Mouse (Mus musculus) neutrophil, adult 83 days (primary cell): ENCODE data around the gene Slc17a7. TPM values are rescaled to one million over a fixed set of nuclear protein-coding genes. Genes with fewer than 3 reads are reported as not detected.

Source experiments
- total RNA-seq, 2 experiments: library from RNA; stranded (reverse); gene quantifications; one replicate each; pipeline ENCODE4 v1.2.4; 2023

Gene Slc17a7
- total RNA-seq, result not detected

DNA sequence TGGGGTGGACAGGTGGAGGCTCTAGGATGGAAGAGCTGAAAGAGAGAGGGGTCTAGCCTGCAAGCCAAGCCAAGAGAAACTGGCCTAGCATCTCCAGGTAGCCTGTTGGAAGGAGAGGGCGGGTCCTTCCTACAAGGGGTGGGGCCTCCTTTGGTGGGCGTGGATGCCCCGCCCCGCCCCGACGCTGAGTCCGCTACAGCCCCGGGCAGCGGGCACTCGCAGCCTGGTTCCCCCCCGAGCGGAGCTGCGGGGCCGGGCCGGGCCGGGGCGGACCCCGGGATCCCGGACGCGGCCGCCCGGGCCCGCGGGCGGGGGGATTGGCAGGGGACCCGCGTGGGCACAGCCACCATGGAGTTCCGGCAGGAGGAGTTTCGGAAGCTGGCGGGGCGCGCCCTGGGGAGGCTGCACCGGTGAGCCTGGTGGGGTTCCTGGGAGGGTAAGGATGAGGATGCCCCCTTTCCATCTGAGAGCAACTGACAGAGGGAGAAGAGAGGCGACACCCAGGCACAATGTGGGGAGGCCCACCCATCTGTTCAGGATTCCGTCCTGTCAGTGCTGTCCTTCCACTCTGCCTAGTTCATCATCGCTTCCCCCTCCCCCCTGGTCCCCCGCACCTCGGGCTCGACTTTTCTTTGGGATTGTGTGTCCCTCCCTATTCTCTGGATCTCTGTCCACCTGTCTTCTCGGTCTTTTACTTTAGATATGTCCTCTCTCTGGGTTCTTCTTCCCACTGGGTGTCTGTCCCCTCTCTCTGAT is at the start of gene Slc17a7:
Gene Slc17a7, plus strand, starts transcription at position 215 of the 756 bp plus-strand sequence.

DNA sequence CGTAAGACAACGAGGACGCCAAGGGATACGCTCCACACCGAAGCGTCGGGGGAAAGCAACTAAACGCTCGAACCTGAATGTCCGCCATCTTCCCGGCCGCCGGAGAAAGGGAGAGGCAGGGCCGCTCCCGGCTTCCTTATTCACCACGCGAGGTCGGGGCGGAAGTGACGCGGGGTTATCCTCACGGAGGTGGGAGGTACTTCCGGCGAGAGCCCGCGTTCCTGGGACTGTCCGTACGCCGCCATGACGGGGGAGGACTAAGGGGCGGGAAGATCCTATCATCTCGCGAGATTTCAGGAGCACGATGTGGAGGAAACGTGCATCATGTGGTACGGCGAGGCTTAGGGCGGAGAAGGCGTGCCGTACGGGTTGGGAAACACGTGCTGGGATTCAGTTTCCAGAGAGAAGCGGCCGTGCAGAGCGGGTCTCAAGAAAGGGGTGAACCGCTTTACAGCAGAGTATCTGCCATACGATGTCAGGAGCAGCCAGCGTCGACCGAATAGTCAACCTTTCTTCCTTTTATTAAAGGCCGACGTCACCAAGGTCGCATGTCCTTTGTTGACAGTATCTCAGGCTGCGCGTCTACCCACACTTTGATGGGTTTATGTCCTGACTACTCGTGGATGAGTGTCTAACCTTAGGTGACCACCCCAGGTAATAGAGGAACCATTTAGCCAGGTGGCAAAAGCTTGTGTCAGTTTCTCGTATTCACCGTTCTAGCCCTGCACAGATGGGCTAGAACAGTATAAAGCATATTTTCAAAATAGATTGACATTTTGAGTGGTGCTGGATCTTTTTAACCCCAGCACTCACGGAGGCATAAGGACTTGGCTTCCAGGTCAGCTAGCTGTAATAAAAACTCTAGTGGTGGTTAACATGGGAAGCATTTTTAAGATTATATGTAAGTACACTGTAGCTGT is 39.3 kb upstream of the Slc17a7 start, which contains the start of gene Rps11:
Gene Rps11, minus strand, starts transcription at position 216 of the 920 bp plus-strand sequence.

DNA sequence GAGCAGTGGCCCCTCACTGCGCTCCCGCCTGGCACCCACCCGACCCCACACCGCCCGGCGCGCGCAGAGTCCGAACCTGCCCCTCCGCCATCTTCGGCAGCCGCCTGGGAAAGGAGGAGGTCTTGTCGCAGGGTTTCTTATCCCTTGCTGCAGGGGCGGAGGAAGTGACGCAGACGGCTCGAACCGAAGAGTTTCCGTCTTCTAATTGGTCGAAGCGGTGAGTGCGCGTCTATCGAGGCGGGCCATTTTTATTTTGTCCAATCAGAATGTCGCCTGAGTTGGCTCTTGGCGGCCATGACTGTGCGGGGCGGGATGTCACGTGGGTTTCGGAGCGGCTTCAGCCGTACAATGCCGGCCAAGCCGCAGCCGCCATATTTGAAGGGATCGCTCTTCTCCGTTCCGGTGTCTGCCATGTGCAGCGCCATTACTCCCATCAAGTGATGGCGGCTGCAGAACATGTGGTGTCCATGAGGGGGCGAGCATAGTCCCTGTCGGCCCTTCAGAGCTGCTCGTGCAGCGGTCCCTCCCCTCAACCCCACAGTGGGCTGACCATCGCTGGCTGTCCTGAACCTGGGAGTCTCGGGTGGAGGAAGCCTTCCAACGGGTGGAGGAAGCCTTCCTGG is 35.0 kb upstream of the Slc17a7 start, which contains the start of gene Rpl13a:
Gene Rpl13a, minus strand, starts transcription at position 138 of the 623 bp plus-strand sequence.

DNA sequence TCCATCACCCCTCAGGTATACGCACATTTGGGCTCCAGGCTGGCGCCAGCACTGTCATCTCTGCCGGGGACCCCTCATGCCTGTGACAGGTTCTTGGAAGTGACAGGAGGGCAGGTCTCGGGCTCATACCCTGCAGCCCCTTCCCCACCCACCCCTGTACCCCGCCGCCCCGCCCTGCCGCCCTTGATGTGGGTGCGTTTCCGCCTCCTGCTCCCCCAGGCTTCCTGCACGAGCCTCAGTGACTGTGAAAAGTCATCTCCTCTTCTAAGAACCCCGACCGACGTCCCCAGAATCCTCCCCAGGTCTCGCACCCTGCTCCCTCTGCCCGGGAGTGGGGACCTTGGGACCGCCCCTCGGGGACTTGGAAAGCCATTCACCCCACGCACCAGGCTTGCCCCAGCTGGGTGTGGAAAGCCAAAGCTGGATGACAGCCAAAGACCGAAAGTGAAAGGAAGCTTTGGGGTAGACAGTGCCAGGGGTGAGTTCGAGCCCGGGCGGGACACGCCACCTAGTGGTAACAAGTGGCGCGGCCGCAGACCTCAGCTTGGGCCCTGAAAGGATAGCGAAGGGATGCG is 27.7 kb upstream of the Slc17a7 start, which contains the start of the genes Gm45713 and Flt3l:
Gene Gm45713, minus strand, starts transcription at position 239 of the 575 bp plus-strand sequence.
Gene Flt3l, minus strand, starts transcription at position 440 of the 575 bp plus-strand sequence.

DNA sequence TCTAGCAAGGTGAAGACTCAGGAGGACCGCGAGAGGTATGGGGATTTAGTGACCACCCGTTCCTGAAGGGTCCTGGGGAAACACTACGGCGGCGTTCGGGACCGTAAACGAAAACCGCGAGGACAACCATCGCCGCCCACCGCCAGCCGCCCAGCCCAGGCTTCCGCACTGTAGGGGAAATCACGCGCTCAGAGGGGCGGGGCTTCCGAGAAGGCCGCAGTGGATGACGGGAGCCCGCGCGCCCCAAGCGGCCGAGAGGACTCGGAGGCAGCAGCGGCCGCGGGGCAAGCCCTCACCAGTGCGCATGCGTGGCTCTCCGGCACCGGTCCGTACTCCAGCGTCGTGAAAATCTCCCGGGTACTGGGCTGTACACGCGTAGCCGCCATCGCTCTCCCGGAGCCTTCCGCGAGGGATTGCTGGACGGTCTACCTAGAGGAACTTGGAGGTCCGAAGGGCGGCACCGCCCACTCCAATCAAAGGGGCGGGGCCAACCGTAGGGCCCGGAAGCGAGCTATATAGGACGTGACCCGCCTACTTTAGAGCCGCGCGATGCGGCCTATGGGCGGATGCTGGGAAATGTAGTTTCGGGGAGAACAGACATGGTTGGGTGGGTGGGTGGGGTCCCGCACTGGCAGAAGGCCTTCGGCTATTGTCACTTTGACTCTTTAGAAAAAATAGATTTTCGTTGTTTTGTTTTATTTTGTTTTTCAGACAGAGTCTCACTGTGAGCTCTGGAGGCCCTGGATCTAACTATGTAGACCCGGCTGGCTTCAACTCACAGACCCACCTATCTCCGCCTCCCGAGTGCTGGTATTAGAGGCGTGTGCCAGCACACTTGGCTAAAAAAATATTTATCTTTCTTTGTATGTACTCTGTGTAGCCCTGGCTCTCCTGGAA is 9.4 kb upstream of the Slc17a7 start, which contains the start of the genes Pih1d1 and Aldh16a1:
Gene Pih1d1, plus strand, starts transcription at position 208 of the 897 bp plus-strand sequence.
Gene Aldh16a1, minus strand, starts transcription at position 489 of the 897 bp plus-strand sequence.

DNA sequence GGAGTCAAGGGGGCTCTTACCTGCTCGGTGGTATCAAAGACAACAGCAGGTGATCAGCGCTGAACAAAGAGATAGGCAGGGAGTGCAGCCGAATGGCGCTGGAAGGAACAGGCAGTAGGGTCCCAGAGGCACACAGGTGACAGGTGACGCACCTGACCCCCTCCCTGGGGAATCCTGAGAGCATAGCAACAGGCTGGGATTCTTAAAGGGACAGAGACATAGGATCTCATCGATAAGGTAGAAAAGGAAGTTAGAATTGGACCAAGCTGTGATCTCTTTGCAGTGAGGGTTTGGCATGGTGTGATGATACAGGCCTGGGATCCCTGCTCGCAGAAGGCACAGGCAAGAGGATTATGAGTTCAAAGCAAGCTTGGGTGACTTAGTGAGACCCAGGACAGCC is 15.7 kb downstream of the Slc17a7 start, which contains the start of gene Gfy:
Gene Gfy, minus strand, starts transcription at position 101 of the 400 bp plus-strand sequence.

DNA sequence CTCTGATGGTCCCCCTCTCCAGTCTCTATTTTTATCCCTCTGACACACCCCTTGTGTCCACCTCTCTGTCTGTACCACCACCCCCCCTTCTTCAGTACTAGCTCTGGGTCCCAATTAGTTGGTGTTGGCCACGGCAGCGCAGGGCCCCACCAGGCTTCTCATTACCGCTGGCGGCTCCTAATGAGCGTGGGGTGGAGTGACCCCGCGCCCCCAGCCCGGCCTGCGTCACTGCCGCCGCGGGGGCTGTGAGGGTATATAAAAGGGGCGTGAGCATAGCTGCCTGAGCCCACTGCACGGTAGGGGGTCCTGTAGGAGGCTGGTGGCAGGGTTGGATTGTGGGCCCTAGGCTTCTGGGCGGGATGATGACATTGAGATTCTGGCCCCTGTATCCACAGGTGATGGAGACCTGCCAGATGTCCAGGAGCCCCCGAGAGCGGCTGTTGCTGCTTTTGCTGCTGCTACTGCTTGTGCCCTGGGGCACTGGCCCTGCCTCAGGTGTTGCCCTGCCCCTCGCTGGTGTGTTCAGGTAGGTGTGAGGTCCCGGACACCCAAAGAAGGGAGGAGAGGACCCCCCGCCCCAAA is 17.2 kb downstream of the Slc17a7 start, which contains the start of gene Pth2:
Gene Pth2, plus strand, starts transcription at position 100 of the 582 bp plus-strand sequence.

DNA sequence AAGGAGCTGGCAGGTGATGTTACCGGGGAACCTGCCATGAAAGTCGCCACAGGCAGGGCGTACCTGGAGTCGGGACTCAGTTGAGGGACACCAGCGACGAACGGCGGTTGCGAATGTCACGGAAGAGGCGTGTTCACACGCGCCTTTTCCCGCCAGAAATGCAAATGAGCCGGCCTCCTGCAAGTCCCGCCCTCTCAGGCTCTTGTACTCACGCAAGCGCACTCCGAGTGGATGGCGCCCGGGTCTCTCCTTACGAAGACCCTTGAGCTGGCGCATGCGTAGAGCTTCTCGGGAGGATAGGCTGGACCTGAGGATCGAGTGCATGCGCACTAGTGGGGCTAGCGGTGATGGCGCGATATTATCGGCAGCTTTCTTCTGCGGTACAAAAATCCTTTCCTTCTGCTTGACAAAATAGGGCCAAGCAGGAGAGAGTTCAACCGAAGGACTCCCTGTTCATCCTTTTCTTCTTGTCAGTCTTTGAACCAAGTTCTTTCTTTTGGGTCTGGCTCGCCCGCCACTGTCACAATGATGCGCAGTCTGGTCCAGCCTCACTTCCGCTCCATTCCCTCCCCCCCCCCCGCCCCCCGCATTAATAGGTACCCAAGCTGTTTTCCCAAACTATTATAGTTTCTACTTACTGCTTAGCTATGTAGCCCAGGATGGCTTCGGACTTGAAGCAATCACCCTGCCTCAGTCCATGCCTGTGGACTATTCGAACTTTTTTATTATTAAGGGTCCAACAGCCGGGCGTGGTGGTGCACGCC is 40.8 kb downstream of the Slc17a7 start, which contains the start of gene Ccdc155:
Gene Ccdc155, minus strand, starts transcription at position 513 of the 764 bp plus-strand sequence.

DNA sequence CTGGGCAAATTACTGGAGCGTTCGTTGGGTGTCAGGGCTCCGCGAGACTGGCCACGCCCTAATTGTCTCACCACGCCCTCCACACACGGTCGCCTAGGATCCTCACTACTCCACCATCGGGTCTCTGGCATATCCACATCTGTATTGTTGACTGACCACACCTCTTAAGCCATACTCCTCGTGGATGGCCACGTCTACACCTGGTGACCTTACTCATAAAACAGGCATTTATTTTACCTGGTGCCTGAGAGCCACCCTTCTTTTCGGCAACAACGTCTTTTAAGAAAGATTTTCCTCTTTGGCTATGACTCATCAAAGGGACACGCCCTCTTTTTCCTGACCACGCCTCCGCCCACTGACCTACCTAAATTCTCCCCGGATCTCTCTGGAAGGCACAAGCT is 48.1 kb downstream of the Slc17a7 start, which contains the start of gene Dkkl1:
Gene Dkkl1, minus strand, starts transcription at position 297 of the 401 bp plus-strand sequence.

DNA sequence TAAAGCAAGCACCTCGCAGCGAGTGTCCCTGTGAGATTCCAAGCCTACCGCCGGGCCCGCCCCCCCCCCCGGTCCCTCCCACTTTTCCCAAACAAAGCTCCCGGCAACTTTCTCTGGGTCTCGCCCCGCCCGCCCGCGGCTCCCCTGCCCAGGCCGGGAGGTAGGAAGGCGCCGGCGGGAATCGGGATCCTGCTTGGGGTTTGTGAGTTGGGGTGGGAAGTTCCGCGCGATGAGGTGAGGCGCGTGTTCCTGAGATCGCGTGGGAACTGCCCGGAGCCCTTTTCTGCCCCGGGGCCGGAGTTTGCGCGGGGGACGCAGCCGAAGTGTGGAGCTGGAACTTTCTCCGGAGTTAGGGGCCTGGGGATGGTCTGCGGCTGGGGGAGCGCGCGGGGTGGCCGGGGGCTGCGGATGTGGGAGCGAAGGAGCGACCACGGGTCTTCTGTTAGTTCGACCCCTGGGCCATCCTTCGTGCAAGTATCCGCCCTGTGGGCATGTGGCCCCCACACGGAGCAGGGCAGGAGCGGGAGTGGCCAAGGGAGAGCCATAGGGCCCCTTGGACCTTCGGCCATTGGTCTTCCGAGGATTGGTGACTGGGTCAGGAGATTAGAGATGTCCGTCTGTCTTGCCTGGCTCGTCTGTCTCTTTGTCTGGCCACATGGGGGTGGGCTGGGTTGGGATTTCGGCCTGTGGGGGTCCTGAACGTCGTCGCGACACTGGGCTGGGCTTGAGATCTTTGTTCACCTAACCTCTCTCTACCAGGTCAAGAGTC is 52.1 kb downstream of the Slc17a7 start, which contains the start of gene Tead2:
Gene Tead2, plus strand, starts transcription at position 81 of the 769 bp plus-strand sequence.

Other genes starting within 250 kb of the Slc17a7 start
- gene Ap2a1, start 234.5 kb upstream of the Slc17a7 start, total RNA-seq, result 10 to 100 TPM; 70.1 to 74.6 TPM
- not detected for gene Tsks, start 220.7 kb upstream of the Slc17a7 start, total RNA-seq
- under 1 TPM; 0.53 to 0.85 TPM for gene Cpt1c, start 189.1 kb upstream of the Slc17a7 start, total RNA-seq
- 10 to 100 TPM; 74.9 to 80.6 TPM for gene Prmt1, start 177.4 kb upstream of the Slc17a7 start, total RNA-seq
- gene Irf3, start 166.3 kb upstream of the Slc17a7 start, total RNA-seq, result 10 to 100 TPM; 63.0 to 71.9 TPM
- gene Bcl2l12, start 165.2 kb upstream of the Slc17a7 start, total RNA-seq, result 10 to 100 TPM in 1 of 2 experiments, 1 to 10 TPM in 1; 8.8 to 18.8 TPM
- 10 to 100 TPM; 61.1 to 62.1 TPM for gene Scaf1, start 147.6 kb upstream of the Slc17a7 start, total RNA-seq
- 10 to 100 TPM; 14.9 to 17.0 TPM for gene Rras, start 146.0 kb upstream of the Slc17a7 start, total RNA-seq
- 10 to 100 TPM; 22.3 to 25.8 TPM for gene Prr12, start 111.1 kb upstream of the Slc17a7 start, total RNA-seq
- gene Nosip, start 101.5 kb upstream of the Slc17a7 start, total RNA-seq, result 10 to 100 TPM; 29.1 to 38.1 TPM
- gene Prrg2, start 101.3 kb upstream of the Slc17a7 start, total RNA-seq, result 10 to 100 TPM; 17.4 to 19.6 TPM
- 1 to 10 TPM; 3.0 to 3.1 TPM for gene Rcn3, start 71.7 kb upstream of the Slc17a7 start, total RNA-seq
- 10 to 100 TPM; 19.0 to 24.9 TPM for gene Fcgrt, start 60.1 kb upstream of the Slc17a7 start, total RNA-seq
- 1,000 to 10,000 TPM; 1,010 to 1,023 TPM for gene Rps11, start 39.5 kb upstream of the Slc17a7 start, total RNA-seq
- gene Rpl13a, start 35.2 kb upstream of the Slc17a7 start, total RNA-seq, result 1,000 to 10,000 TPM; 1,046 to 1,214 TPM
- not detected for gene Gm45713, start 27.7 kb upstream of the Slc17a7 start, total RNA-seq
- 10 to 100 TPM; 22.2 to 29.2 TPM for gene Flt3l, start 27.5 kb upstream of the Slc17a7 start, total RNA-seq
- 10 to 100 TPM; 46.2 to 47.4 TPM for gene Pih1d1, start 9.6 kb upstream of the Slc17a7 start, total RNA-seq
- gene Aldh16a1, start 9.4 kb upstream of the Slc17a7 start, total RNA-seq, result 10 to 100 TPM; 82.4 to 96.0 TPM
- not detected for gene Gfy, start 15.6 kb downstream of the Slc17a7 start, total RNA-seq
- not detected for gene Pth2, start 17.0 kb downstream of the Slc17a7 start, total RNA-seq
- gene Ccdc155, start 40.9 kb downstream of the Slc17a7 start, total RNA-seq, result not detected
- 1 to 10 TPM; 1.0 to 1.3 TPM for gene Dkkl1, start 48.2 kb downstream of the Slc17a7 start, total RNA-seq
- gene Tead2, start 51.8 kb downstream of the Slc17a7 start, total RNA-seq, result not detected
- 100 to 1,000 TPM; 297 to 345 TPM for gene Cd37, start 75.2 kb downstream of the Slc17a7 start, total RNA-seq
- gene Slc6a16, start 77.1 kb downstream of the Slc17a7 start, total RNA-seq, result under 1 TPM; 0.57 to 0.59 TPM
- gene Slc6a21, start 113.6 kb downstream of the Slc17a7 start, total RNA-seq, result under 1 TPM in 1 of 2 experiments, not detected in 1; 0.24 TPM
- gene Trpm4, start 169.8 kb downstream of the Slc17a7 start, total RNA-seq, result 1 to 10 TPM; 2.3 to 4.8 TPM
- under 1 TPM in 1 of 2 experiments, not detected in 1; 0.68 TPM for gene Hrc, start 171.3 kb downstream of the Slc17a7 start, total RNA-seq
- under 1 TPM in 1 of 2 experiments, not detected in 1; 0.31 TPM for gene Ppfia3, start 203.1 kb downstream of the Slc17a7 start, total RNA-seq
- under 1 TPM in 1 of 2 experiments, not detected in 1; 0.66 TPM for gene Lin7b, start 206.6 kb downstream of the Slc17a7 start, total RNA-seq
- 100 to 1,000 TPM; 256 to 279 TPM for gene Snrnp70, start 231.8 kb downstream of the Slc17a7 start, total RNA-seq
- not detected for gene Kcna7, start 241.7 kb downstream of the Slc17a7 start, total RNA-seq
- not detected for gene Ntf5, start 249.7 kb downstream of the Slc17a7 start, total RNA-seq